Mouse (Mus musculus): ENCODE results near the gene Ccdc69.

- TF ChIP-seq CTCF (IDR thresholded peaks at IDR 0.05; ENCODE audit: borderline replicate concordance, insufficient read depth, low read depth, low read length) (no peak), POLR2A (IDR thresholded peaks at IDR 0.05; ENCODE audit: borderline replicate concordance, insufficient read depth, low read length) (no peak)
These were observed 72.2 kb downstream of the Ccdc69 start for GRCm38 (mm10) chr11:55005684-55006083.
